Mouse (Mus musculus): ENCODE measurements at regions not wholly inside any gene's neighbourhood (a gene's known extent, or its start where the extent isn't known, plus 50 kb on each side); places are given as distances from the start of the nearest gene placed in this dataset.
"Not testable (repeated sequence)": the region's sequence is repeated elsewhere in the genome, so short reads cannot be mapped to it uniquely, and the experiment has no call there.

DNA sequence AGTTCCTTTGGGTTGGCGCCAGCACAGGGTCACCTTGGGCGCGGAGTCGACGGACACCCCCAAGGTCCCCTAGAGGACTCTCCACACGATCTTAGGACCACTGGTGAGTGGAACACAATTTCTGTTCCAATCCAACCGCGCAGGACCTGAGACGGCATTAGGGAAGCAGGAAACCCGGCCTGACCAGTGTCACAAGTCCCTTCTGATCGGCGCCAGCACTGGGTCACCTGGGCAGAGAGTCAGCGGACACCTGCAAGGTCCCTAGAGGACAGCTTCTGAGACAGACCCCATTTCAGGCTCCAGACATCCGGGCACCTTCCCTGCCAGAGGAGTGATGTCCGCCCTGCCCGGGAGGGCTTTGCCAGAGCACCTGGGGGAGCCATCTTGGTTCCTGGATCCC is 74.2 kb upstream of the Cdh13 start:
- not testable (repeated sequence) for DNase-seq (ENCODE audit: low spot score)

DNA sequence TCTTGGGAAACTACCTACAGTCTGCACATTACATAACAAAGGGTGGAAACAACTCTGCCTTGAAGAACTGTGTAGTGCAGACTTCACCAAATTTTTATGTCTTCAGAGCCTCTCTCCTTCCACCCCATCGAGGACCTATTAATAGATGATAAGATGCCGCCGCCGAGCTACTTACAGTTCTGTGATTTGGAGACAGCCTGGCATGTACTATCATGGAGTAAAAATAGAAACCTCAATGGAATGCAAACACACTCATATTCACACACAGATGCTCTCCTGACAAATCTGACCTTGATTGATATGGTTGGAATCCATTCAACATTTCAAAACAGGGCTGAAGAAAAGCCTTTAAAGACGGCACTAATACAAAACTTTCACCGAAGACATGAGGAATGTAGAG is 92.7 kb upstream of the Cdh13 start:
- DNase-seq (ENCODE audit: low spot score), result no peak

GRCm38 (mm10) chr8:118189226-118189625 is 94.3 kb upstream of the Cdh13 start:
- DNase-seq (ENCODE audit: low spot score), result no peak

DNA sequence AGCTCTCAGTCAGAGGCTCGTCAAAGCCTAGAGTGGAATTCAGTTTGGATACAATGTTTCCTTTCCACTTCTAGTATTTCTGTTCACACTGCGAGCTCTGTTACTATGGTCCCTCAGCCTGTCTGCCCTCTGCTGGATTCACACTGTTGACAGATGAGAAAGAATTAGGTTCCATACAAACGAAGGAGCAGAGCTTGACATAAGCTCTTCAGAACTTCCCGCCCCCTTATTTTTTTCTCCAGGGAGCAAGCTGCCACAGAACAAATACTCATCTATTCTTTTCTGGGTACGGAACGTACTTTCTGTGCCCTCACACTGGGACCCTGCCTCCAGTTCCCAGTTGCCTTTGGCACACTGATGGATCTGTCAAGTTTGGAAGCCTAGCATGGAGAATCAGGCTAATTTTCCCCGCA is 114.5 kb upstream of the Cdh13 start:
- peak; percentile 45 for DNase-seq (ENCODE audit: low spot score)

GRCm38 (mm10) chr8:118162171-118162570 is 121.4 kb upstream of the Cdh13 start:
- peak; percentile 48 for DNase-seq (ENCODE audit: low spot score)

GRCm38 (mm10) chr8:118147359-118148205 is 136.0 kb upstream of the Cdh13 start:
- DNase-seq (ENCODE audit: low spot score), result peak; percentile 12

- no peak for DNase-seq (ENCODE audit: low spot score)
Observed at GRCm38 (mm10) chr8:118144546-118144945, 139.0 kb upstream of the Cdh13 start.

DNA sequence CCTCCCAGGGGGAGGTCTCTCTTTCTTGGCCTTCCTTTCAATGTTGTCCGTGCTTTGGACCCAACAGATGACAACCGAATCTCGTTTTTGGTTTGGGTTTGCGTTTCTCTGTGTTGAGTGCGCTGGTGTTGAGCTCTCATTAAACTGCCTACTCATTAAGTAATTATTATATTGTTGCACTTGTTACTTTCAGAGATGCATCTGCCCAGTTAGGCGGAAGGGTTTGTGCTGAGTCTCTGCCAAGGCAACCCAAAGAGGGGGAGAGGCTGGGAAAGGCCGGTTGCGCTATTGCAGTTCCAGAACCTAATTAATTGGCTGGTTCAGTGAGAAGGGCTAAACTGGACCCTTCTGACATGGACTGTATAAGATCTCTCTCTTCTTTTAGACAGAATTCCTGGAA is 141.2 kb upstream of the Cdh13 start:
- no peak for DNase-seq (ENCODE audit: low spot score)

DNA sequence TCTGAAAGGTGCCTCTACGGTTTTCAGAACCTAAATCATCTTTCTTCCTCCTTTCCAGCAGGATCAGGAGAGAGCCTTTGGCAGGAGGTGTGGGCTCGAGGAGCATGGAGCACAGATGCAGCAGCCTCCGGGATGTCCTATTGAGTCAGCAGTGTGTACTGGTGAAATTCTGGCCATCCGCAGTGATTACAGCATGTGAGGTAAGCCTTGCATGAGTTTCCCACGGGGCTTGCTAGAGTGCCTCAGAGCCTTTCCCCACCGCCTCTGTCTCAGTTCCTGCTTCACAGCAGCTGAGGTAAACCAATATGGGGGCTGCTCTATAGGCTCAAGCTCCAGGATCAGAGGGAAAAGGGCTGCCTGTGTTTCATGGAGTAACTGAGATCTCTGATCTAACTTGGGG is 143.6 kb upstream of the Cdh13 start:
- DNase-seq (ENCODE audit: low spot score), result no peak

DNA sequence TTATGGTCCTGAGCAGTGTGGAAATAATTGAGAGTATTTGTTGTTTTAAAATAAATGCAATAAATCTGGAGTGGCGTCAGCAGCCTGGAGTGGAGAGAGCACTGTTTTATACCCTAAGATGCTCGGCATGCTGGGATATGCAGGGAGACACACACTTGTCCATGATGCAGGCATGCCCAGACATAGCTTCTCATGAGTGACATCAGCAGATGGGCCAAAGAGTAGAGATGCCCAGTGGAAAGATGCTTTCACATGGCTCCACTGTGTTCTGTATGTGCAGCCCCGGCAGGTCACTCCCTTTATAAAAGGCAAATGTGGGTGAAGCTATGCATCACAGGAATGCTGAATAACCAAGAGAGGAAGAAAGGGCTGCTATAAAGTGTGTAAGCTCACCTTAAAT is 145.7 kb upstream of the Cdh13 start:
- no peak for DNase-seq (ENCODE audit: low spot score)

GRCm38 (mm10) chr8:118124993-118125392 is 158.5 kb upstream of the Cdh13 start:
- no peak for DNase-seq (ENCODE audit: low spot score)

GRCm38 (mm10) chr8:118114253-118114652 is 169.3 kb upstream of the Cdh13 start:
- DNase-seq (ENCODE audit: low spot score), result no peak

- no peak for DNase-seq (ENCODE audit: low spot score)
Observed at GRCm38 (mm10) chr8:118104464-118105050, 179.0 kb upstream of the Cdh13 start.

GRCm38 (mm10) chr8:118101346-118101745 is 182.2 kb upstream of the Cdh13 start:
- DNase-seq (ENCODE audit: low spot score), result no peak

DNA sequence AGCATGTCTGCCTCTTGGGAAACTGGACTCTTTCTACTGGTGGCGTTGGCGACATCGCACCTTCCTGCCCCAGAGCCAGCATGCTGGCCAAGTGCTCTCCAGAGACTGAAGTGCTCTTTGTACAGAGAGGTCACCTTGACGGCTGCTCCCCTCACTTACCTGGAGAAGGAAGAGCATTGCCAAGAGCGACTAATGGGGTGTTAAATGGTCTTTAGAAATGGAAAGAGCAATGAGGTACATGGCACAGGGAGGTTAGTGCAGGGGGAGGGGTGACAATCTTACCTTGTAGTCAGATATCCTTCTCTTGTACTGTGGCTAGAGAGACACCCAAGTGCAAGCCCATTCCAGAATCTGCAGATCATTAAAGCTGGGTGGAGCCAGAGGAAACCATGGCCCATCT is 220.8 kb upstream of the Cdh13 start:
- no peak for DNase-seq (ENCODE audit: low spot score)

DNA sequence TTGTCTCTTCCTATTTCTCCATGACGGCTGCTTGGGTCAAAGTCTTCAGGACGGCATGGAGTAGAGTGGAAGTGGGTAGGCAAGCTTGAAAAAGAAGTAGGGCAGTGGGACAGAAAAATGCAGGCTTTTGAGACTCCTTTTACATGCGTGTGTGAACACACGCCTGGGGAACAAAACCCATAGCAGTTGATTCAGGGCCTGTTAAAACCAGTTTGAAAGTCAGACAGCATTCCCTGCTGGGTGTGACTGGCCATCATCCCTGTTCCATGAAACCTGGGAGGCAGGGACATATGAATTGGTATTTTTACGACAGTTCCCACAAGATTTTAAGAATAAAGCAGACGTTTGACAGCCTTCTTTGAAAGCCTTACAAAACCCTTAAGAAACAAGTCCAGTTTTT is 226.8 kb upstream of the Cdh13 start:
- no peak for DNase-seq (ENCODE audit: low spot score)

- DNase-seq (ENCODE audit: low spot score), result no peak
Observed at GRCm38 (mm10) chr8:118055536-118055935, 228.0 kb upstream of the Cdh13 start.

DNA sequence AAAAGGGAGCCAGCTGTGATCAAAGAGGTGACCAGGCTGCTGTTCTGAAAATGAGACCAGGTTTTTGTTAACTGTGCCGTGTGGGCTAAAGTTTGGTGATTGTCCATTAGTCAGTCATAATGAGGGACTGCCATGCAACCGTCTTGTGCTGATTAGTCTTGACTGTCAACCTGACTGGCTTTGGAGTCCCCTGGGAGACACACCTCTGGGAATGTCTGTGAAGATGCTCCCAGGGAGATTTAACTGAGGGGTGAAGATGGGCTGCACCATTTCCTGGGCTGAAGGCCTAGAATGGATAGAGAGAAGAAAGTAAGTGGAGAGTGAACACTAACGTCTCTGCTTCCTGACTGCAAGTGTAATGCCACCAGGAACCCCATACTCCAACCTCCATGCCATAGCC is 233.1 kb upstream of the Cdh13 start:
- DNase-seq (ENCODE audit: low spot score), result no peak

DNA sequence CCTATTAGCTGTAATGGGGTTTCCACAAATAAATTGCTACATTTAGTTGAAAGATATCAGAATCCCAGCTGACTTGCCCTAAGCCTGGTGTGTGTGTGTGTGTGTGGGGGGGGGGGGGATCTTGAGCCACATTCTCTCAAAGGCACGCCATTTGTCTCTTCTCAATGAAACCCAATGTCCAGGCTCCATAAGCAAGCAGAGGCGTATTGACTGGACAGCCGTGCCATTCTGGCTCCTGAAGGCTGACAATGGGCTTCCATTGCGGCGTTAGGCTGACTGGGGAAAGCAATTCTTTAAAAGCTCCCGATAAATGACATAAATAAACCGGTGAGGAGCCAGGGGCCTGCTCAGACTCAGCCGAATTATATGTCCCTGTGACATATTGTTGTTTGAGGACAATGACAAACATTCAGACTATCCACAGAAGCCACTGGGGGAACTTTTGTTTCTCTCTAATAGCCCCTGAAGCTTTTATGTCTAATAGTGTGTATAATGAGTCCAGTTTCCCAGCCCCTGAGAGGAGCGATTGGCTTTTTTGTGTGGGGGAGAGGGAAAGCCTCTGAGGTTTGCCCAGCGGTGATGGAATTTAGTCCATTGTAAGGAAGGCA is 240.6 kb upstream of the Mphosph6 start:
- no peak for DNase-seq (ENCODE audit: low spot score)

DNA sequence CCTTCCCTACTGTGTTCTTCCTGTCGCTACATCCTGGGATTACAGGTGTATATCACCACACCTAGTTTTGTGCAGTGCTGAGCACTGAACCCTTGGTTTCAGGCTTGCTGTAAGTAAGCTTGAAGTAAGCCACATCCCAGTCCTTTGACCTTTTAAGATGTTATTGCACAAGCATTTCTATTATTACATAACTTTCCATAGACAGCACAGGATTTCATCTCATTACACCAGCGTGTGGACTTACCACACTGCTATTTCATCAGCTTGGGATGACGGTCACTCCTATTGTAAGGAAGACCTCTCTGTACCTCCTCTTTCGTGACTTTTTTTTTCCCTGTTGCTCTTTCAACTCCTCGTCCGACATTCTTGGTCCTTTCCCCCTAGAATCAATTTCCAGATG is 239.5 kb upstream of the Mphosph6 start:
- no peak for DNase-seq (ENCODE audit: low spot score)

DNA sequence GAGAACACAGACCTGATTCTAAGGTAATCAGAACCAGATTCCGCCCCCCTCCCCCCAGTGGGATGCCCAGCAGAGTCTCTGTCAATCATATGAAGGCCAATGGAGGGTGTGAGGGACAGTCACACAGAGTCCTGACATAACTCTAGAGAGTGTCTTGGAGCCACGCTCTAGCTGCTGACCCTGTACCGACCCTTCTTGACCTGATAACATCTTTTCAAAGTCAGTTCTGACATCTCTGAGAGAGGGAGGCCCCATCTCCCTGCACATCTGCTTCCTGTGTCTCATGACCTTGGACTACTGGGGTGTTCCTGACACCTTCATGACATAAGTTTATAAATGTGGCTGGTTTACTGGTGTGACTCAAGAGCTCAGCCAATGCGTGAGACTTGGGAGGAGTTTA is 236.1 kb upstream of the Mphosph6 start:
- DNase-seq (ENCODE audit: low spot score), result no peak

- DNase-seq (ENCODE audit: low spot score), result no peak
Observed at GRCm38 (mm10) chr8:118034051-118034450, 232.3 kb upstream of the Mphosph6 start.

GRCm38 (mm10) chr8:118031406-118031805 is 229.7 kb upstream of the Mphosph6 start:
- DNase-seq (ENCODE audit: low spot score), result no peak

Data from layer of hippocampus, adult 11-12 months (tissue).